Mouse (Mus musculus): ENCODE measurements around the gene Tns4.
A peak's percentile ranks its signal among the peaks of the same experiment; 100 is the strongest.

Gene Tns4

DNA sequence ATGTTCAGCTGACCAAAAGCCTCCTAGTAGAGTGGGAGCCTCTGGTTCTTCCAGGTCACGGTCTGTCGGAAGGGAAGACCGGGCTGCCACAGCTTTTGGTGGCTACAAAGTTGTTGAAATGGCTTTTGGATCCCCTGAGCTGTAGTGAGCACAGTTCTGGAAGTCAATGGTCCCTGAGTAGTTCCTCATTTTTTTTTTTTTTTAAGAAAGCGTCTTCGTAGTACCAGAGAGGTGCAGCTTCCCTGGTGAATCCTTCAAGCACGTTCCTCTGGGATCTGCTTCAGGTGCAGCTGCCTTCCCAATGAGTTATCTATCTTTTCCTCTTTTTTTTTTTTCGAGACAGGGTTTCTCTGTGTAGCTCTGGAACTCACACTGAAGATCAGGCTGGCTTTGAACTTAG, 4.6 kb upstream of the Tns4 start:
- DNase-seq (ENCODE audit: low read depth, low spot score), result no peak

DNA sequence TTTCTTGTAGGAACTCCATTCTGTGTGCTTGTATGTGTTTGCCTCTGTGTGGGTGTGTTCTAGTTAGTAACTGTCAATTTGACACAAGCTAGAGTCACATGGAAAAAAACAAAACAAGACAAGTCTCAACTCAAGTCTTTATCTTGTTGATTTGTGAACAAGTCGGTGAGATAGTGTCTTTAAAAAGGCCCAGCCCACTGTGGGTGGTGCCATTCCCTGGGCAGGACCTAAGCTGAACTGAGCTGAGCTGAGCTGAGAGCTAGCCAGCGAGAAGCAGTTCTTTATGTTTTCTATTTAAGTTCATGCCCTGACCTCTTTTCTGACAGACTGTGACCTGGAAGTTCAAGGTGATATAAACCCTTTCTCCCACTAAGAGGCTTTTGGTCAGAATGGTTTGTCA, 2.6 kb upstream of the Tns4 start:
- no peak for DNase-seq (ENCODE audit: low read depth, low spot score)

DNA sequence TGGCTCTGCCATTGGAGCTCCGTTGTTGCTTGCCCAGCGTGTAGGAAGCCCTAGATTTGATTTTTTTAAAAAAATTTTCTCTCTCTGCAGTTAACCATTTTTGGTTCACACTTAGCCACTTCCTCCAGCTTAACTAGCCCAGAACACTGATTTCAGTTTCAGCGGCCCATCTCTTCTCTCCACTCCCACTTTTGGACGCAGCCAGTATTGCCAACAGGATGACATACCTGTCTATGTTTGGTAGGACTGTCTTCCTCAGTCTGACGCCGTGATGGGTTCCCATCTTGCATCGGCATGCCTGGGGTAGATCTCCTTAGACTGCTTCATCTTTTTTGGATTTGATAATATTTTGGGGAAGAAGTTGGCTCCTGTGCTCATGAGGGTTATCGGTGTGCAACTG, 1.3 kb upstream of the Tns4 start:
- no peak for DNase-seq (ENCODE audit: low read depth, low spot score)

DNA sequence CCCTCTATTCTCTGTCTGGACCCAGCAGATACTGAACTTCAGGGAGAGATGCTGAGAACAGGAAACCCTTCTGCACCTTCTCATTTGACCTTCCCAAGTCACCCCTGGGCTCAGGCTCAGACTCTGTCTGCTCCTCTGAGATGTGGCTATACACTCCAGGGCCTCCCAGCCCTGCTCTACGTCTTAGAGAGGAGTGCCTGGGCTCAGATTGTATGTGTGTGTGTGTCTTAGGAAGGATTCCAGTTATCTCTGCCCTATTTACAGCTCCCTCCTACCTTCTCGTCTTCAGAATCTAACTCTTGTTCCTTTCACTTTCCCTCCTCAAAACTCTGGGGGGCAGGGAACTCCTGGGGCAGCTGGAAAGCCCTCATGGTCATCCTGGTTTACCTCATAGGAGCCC, 620 bp downstream of the Tns4 start:
- DNase-seq (ENCODE audit: low read depth, low spot score), result no peak

DNA sequence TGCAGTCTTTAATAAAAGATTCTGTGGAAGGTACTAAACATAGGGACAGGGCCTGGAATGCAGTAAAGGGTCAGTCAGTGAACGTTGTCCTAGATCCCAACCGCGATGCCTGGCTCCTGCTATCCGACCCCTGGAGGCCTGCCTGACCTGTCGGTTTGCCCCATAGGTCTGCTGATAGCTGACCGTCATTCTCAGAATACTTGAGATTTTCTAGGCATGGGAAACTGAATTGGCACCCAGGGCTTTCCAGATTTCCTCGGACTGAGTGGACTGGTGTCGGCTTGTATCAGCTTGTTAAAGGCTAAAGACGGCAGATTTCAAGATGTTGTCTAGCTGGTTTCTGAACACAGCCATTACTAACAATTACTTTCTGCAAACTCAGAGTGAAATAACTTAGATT, 4.7 kb downstream of the Tns4 start:
- DNase-seq (ENCODE audit: low read depth, low spot score), result no peak

DNA sequence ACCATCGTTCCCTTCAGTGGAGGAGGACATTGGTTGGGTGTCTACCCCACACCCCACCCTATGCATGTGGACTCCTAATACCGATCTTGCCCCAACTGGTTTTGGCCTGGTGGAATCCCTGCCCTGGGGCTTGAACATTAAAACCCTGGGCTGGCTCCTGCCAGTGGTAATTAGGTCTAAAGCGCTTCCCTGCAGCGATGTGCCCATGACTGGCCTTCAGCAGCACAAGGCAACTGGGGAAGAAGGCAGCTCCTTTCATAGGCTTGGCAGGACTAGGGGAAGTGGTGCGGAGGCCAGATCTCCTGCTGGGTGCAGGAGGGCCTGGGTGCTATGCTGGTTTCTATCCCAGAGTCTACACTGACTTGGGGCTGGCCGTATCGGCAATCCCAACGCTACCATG, 5.6 kb downstream of the Tns4 start:
- no peak for DNase-seq (ENCODE audit: low read depth, low spot score)

DNA sequence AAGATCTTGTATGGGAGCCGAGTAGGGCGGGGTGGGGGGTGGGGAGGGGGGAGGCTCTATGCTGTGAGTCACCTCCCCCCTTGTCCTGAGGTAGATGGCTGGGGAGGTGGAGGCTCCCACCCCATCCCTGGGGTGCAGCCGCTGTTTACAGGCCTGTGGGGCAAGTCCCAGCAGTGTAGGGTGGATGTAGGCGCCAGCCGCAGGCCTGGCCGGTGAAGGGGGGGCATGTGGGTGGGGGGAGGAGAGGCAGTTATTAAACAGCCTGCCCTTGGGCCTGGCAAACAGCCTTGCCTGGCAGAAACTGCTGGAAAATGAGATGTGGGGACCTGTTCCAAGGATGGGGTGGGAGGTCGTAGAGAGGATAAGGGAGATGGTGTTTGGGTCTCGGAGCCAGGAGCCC, 7.0 kb downstream of the Tns4 start:
- no peak for DNase-seq (ENCODE audit: low read depth, low spot score)

DNA sequence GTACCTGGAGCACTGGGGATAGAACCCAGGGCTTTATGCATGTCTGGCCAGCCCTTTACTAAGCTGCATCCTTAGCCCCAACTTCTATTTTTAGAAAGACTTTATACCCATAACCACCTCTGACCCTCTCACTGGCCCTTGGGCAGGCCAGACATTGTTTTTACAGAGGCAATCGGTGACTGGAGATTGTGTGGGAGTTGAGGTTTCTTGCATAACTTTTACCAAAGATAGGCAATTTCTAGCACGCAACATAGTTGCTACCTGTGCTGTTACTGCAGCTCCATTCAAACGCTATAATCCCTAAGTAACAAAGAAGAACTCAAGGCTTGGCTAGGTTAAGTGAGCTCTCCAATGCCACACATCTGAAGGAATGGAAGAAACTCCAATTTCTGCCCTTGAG, 7.5 kb downstream of the Tns4 start:
- no peak for DNase-seq (ENCODE audit: low read depth, low spot score)

DNA sequence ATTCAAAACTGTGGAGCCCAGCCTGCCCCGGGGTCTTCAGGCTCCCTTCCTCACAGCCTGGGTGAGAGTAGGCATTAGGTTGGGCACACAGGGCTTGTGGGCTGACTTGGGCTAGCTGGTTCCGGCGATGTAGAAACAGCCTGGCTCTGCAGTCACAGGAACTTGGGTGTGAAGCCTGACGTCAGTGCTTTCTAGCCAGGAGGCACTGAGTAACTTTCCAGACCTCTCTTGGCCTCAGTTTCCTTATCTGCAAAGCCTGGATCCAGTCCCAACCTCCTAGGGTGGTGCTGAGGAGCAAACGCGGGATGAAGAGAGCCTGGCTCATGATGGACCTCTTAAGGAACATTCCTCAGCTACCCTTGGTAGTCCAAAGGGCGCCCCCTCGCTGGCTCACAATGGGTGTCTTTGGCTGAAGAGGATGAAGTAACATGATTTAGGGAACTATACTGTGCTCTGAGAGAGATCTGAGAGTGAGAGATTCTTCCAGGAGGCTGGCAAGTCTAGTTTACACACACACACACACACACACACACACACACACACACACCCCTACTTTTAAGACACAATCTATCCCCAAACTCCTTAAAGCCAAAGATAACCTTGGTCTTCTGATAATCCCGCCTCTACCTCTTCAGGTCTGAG, 8.1 kb downstream of the Tns4 start:
- no peak for DNase-seq (ENCODE audit: low read depth, low spot score)

DNA sequence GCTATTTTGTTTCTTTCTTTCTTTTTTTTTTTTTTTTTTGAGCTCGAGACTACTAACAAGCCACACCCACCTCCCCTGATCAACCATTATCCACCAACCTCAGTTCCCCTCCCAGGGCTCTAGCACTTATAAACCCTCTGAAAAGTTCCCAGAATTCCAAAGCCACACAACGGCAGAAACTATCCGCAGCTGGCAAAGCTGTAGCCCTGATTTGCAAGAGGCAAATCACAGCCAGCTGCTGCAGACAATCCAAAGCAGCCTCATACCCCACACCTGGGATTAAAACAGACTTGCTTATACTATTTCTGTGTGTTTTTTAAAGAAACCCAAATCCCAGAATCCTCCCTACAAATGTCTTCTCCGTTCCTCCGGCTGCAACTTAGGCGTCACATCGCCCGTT, 11.2 kb downstream of the Tns4 start:
- DNase-seq (ENCODE audit: low read depth, low spot score), result no peak

DNA sequence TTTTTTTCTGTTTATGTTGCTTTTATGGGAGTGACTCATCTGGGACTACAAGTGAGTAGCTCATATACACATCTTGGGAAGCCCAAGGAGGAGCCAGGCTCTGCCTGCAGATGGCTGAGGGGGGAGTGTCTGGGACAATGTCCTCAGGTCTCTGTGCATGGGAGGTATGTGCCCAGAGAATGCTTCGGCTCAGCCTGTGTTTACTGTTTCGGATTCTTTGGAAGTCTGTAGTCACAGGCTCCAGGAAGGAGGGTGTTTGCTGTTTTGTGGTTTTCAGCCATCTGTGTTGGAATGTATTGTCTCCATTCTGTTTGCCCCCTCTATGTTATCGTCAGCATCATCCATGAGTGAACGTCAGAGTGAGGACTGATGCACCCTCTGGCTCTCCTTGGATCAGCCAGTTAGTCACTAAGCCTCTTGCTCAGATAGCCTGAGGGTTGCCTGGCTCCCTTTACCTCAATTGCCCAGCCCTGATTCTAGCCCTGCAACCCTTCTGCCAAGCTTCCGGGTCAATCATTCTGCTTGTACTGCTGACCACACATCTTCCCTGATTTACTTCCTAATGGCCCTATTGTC, 12.3 kb downstream of the Tns4 start:
- no peak for DNase-seq (ENCODE audit: low read depth, low spot score)

DNA sequence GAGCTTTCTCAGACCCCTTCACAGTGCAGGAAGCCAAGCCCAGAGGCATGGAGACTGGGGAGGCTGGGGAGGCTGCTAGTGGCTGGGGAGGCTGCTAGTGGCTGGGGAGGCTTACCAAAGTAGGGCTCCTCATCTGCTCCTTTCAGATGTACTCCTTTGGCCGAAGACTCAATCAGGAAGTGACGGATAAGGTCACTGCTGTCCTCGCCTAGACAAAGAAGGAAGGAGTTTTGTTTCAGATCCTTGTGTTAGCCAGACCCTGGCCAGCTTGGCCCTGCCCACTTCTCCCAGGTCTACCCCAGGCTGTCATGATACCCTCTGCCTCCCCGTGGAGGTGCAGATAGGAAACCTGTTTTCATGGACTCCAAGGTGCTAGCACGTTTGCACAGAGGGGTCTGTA, 15.3 kb downstream of the Tns4 start:
- DNase-seq (ENCODE audit: low read depth, low spot score), result no peak

DNA sequence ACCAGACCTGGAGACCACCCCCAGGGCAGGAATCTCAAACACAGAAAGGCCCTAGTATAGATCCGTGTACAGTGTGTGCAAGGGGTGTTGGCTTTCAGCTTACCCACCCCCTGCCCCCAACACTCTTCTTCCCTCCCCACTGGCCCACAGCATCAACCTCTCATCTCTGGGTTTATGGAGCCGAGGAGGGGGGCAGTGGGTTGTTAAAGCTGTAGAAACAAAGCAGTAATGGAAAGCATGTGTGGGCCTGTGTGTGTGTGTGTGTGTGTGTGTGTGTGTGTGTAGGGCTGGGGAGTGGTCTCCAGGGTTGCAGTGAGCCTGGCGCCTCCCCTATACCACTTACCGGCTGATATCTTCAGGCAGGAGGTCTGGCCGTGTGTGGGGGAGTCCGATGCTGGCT, 17.2 kb downstream of the Tns4 start:
- no peak for DNase-seq (ENCODE audit: low read depth, low spot score)

DNA sequence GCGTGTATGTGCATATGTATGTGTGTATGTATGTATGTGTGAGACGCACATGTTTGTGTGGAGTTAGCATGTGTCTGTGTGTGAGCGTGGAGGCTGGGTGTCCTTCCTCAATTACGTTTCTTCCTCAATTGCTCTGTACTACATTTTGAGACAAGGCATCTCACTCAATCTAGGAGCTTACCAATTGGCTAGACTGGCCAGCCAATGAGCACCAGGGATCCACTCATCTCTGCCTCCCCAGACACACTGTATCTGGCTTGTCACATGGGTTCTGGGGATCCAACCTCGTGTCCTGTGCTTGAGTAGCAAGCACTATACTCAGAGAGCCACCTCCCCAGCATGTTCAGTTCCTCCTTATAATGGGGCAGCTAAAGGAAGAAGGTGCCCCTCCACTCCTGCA, 20.7 kb downstream of the Tns4 start:
- DNase-seq (ENCODE audit: low read depth, low spot score), result no peak

DNA sequence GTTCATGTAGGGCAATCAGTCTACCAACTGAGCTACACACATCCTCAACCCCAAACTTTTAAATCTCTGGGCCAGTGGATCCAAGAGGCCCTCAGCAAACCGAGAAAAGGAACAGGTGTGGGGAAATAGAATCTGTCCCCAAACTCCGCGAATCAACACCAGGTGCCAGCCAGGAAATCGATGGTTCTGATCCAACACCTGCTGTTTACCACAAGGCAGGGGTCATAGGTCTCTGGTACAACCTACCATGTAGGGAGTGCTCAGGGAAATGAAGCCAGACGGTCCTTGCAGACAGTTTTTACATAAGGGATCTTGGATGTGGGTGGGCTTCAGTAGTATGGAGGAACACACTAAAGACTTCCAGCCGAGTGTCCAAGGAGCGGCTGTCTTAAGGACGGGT, 21.5 kb downstream of the Tns4 start:
- DNase-seq (ENCODE audit: low read depth, low spot score), result no peak

DNA sequence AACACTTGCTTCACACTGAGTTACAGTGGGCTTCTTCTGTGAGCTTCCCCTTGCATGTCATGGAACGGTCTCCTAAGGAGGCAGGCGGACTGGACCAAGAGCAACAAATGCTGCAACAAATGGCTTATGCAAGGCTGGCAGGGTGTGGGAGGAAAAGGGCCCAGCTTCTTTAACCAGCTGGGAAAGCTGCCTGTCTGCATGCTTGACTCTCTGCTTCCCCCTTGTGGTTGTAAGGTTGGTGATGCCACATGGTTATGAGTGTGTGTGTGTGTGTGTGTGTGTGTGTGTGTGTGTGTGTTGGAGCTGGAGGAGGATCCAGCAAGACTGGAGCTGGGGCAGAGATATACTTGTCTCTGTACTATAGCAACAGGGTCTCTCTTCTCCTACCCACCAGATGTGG, 23.1 kb downstream of the Tns4 start:
- DNase-seq (ENCODE audit: low read depth, low spot score), result peak; percentile 25

DNA sequence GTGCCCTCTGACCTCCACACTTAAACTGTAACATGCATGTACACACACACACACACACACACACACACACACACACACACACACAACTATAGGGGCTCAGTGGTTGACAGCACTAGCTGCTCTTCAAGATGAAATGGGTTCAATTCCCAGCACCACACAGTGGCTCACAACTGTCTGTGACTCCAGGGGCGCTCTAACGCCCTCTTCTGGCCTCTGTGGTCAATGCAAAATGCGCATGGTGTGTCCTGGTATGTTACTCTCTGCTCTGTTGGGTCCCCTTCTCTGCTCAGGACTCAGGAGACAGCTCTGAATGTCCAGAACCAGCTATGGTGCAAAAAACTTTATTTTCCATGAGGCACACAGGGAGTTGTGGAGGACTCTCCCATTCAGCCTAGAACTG, 23.8 kb downstream of the Tns4 start:
- no peak for DNase-seq (ENCODE audit: low read depth, low spot score)

DNA sequence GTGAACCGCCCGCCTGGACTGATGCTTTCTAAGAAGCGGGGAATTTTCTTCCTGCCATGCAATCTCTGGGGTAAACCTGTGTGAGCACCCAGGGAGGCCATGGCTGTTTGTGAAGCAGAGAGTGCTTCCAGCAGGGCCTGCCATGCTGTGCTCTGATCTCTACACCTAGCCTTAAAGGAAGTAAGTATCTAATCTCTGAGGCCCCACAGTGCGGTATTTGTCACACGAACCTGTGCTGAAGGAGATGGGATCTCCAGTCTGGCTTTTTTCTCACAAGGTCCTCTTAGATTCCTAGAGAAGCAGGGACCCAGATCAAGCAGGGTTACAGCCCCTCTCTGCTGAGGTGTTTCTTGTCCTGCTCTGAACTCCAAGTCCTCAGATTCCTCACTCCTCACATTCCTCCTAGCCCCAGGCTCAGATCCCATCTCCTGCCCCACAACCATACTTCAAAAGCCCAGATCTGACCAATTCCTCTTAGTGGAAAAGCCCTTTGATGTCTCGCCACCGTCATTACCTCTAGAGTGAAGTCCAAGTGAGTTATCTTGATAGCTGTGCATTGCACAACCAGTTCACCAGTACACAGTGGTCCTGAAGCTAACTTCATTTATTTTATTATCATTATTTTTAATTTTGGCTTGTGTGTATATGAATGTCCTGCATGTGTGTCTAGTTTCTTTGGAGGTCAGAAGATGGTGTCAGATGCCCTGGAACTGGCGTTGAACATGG, 25.5 kb downstream of the Tns4 start:
- DNase-seq (ENCODE audit: low read depth, low spot score), result no peak

DNA sequence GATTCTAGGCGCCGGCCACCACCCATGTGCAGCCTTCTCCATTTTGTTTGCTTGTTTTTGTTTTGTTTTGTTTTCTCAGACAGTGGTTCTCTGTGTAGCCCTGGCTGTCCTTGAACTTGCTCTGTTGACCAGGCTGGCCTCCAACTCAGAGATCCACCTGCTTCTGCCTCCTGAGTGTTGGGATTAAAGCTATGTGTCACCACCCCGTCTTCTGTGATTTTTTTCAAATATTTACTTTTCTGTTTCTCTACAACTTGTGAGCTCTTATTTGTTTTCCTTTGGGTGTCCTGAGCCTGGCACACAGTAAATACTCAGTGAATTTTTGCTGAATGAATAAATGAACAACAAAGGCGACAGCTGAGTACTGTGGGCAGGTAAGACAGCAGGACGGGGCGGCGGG, 26.4 kb downstream of the Tns4 start:
- DNase-seq (ENCODE audit: low read depth, low spot score), result no peak

DNA sequence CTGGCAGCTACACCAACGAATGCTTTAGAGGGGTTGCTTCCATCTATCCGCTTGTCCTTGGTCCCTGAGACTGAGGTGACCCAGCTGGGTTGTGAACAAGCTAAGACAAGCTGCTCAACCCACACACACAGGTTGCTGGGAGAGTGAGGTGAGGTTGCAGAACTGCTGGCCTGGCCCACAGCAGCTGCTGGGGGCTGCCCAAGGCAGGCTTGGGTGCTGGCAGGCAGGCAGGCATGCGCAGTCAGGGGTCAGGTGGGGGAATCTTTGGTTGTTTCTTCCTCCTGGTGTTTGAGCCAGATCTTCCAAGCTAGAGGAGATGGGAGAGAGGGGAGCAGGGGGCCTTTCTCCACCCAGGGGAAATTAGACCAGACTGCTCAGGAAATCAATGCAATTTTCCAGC, 28.7 kb downstream of the Tns4 start:
- DNase-seq (ENCODE audit: low read depth, low spot score), result no peak

DNA sequence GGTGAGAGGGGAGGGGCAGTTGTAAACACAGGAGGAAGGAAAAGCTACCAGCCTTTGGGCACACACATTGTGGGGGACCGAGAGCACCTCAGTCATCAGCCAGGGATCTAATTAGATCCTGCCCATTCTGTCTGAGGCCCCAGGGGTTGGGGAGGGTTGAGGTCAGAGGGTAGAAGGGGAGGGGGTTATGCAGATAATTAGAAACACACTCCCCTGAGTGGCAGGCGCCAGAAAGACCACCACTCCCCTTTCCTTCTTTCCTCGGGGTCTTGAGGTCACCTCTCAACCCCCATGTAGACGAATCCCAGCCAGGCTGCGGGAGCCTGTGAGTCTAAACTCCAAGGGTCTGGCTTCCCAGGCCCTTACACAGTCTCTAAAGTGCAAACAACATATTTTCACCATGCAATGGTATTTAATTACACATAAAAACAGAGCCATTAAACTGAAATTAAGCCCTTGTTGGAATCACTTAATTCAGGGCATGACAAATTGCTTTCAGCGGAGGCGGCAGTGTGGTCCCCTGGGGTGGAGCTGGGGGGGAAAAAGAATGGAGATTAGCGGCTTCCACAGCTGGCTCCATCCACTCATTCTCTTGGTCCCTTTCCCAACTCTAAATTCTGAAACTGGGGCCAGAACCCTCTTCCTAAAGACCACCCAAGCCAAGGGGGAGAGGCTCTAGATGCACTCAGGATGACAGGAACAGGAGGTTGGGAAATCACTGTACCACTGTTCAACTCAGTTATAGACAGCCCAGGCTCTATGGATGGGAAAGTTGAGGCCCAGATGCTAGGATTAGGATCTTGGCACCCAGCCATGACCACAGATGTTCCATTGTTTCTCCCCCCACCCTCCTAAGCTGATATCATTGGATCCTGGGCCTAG, 33.3 kb downstream of the Tns4 start:
- DNase-seq (ENCODE audit: low read depth, low spot score), result no peak

DNA sequence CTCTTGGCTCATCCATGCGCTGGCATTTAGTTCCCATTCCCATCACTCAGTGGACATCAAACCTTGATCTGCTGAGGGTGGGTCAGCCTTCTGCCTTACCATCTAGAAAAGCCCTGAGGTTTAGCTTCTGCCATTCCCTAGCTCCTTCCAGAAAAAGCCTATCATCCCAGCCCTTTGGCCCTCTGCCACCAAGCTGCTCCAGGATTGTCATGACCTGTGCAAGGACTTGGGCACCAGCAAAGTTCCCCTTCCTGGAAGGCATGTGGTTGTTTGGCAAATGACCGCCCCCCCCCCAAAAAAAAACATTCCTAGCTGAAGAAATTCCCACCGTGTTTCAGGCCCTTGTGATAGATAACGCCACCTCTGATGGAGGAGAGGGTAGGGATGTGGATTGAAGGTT, 34.0 kb downstream of the Tns4 start:
- no peak for DNase-seq (ENCODE audit: low read depth, low spot score)

DNA sequence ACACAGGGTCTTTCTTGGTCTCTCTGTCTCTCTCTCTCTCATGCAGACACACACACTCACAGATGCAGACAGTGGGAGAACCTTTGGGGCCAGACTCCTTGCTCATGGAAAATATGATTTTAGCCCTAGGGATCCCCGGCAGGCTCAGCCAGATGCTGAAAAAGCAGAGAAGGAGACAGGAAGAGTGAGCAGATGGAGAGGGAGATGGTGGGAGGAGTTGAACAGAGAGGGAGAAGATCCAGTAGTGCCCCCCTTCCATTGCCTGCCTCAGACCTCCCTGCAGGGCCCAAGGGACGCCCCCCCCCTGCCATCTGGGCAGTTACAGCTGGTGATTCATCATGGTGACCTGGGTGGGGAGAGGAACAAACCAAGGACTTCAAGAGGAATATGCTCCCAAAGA, 41.5 kb downstream of the Tns4 start:
- DNase-seq (ENCODE audit: low read depth, low spot score), result no peak

All from c-Kit-negative CD71-positive TER-119-positive erythroid progenitor cells, embryonic 14.5 days (primary cell).